Mouse (Mus musculus) thymus, postnatal 14 days (tissue): ENCODE data around the gene Afmid.
A peak's percentile ranks its signal among the peaks of the same experiment; 100 is the strongest.
"Not testable (repeated sequence)": the region's sequence is repeated elsewhere in the genome, so short reads cannot be mapped to it uniquely, and the experiment has no call there.

Experiments used
- DNase-seq: peaks from one replicate; pipeline ENCODE4 v3.0.0; 2021

Gene Afmid

GRCm38 (mm10) chr11:117796954-117797353, 28.8 kb upstream of the Afmid start:
- peak; percentile 30 for DNase-seq

GRCm38 (mm10) chr11:117797511-117798159, 28.1 kb upstream of the Afmid start, which contains the start of gene 6030468B19Rik:
TSS of gene 6030468B19Rik (plus strand) at chr11:117797660.
- DNase-seq: no peak

- DNase-seq: peak; percentile 55
These were observed 27.6 kb upstream of the Afmid start for GRCm38 (mm10) chr11:117798160-117798541.

GRCm38 (mm10) chr11:117799174-117799573, 26.6 kb upstream of the Afmid start:
- DNase-seq: no peak

GRCm38 (mm10) chr11:117800038-117800437, 25.7 kb upstream of the Afmid start:
- no peak for DNase-seq

GRCm38 (mm10) chr11:117801650-117802049, 24.1 kb upstream of the Afmid start:
- no peak for DNase-seq

- no peak for DNase-seq
These were observed 22.5 kb upstream of the Afmid start for GRCm38 (mm10) chr11:117803166-117803688.

- DNase-seq: no peak
These were observed 18.9 kb upstream of the Afmid start for GRCm38 (mm10) chr11:117806781-117807180.

GRCm38 (mm10) chr11:117809407-117810311, 16.1 kb upstream of the Afmid start, which contains the start of the genes Gm20708 and Syngr2:
TSS of gene Gm20708 (plus strand) at chr11:117809668.
TSS of gene Syngr2 (plus strand) at chr11:117809668.
- DNase-seq: peak; percentile 78

GRCm38 (mm10) chr11:117810401-117811046, 15.2 kb upstream of the Afmid start:
- peak; percentile 87 for DNase-seq

GRCm38 (mm10) chr11:117813867-117814266, 11.9 kb upstream of the Afmid start:
- no peak for DNase-seq

- no peak for DNase-seq
These were observed 10.9 kb upstream of the Afmid start for GRCm38 (mm10) chr11:117814704-117815366.

GRCm38 (mm10) chr11:117815850-117816249, 9.9 kb upstream of the Afmid start:
- DNase-seq: not testable (repeated sequence)

- DNase-seq: no peak
These were observed 9.2 kb upstream of the Afmid start for GRCm38 (mm10) chr11:117816389-117816996.

- DNase-seq: no peak
These were observed 6.6 kb upstream of the Afmid start for GRCm38 (mm10) chr11:117819095-117819494.

GRCm38 (mm10) chr11:117820173-117820572, 5.6 kb upstream of the Afmid start:
- DNase-seq: no peak

GRCm38 (mm10) chr11:117821868-117822267, 3.9 kb upstream of the Afmid start:
- DNase-seq: no peak

- DNase-seq: no peak
These were observed 2.9 kb upstream of the Afmid start for GRCm38 (mm10) chr11:117822728-117823241.

GRCm38 (mm10) chr11:117823411-117823810, 2.3 kb upstream of the Afmid start:
- no peak for DNase-seq

- DNase-seq: peak; percentile 82
These were observed 1.4 kb upstream of the Afmid start for GRCm38 (mm10) chr11:117824060-117824969.

- DNase-seq: no peak
These were observed 440 bp downstream of the Afmid start for GRCm38 (mm10) chr11:117826164-117826563.
